Mouse (Mus musculus): ENCODE results near the gene Cd300a. TPM values are rescaled to one million over a fixed set of nuclear protein-coding genes. Genes with fewer than 3 reads are reported as not detected.

Cd300a gene
- polyA plus RNA-seq, 1 experiment from 2014 or later, result 1.4 TPM

- H3K36me3 ChIP-seq (replicated peaks; ENCODE audit: control insufficient read depth, insufficient read depth, low read depth, low read length), result no peaks in the 10 kb centered on the region
- DNase-seq (ENCODE audit: low spot score) (no peak), ATAC-seq (replicated peaks; ENCODE audit: insufficient number of reproducible peaks, low FRiP score, low TSS enrichment, low read depth) (no peak)
- no peak overlapping the region for H3K27ac ChIP-seq (replicated peaks; ENCODE audit: low read depth, low read length)
- no peaks in the 10 kb centered on the region for H3K4me1 ChIP-seq (ENCODE audit: control insufficient read depth, insufficient read depth, low read length)
- no peak overlapping the region for H3K9ac ChIP-seq (replicated peaks; ENCODE audit: low read length)
- H3K4me2 ChIP-seq (ENCODE audit: low read depth, low read length), result no peak overlapping the region
- no peak overlapping the region for H3K4me3 ChIP-seq (ENCODE audit: low read depth, low read length)
- H3K9me3 ChIP-seq (replicated peaks; ENCODE audit: control insufficient read depth, low read length), result no peaks in the 10 kb centered on the region
- 73% methylated on average over 4 of the region's 4 CpGs for WGBS
- no peaks in the 10 kb centered on the region for H3K27me3 ChIP-seq (ENCODE audit: control insufficient read depth, insufficient read depth, low read length)
These were observed 32.6 kb downstream of the Cd300a start for GRCm38 (mm10) chr11:114922439-114922838.

GRCm38 (mm10) chr11:114923961-114924360, 34.1 kb downstream of the Cd300a start:
- H3K4me3 ChIP-seq (ENCODE audit: low read depth, low read length), result no peak overlapping the region
- H3K27me3 ChIP-seq (ENCODE audit: control insufficient read depth, insufficient read depth, low read length), result no peaks in the 10 kb centered on the region
- ATAC-seq (replicated peaks; ENCODE audit: insufficient number of reproducible peaks, low FRiP score, low TSS enrichment, low read depth) (no peak), DNase-seq (ENCODE audit: low spot score) (peak; percentile 38)
- no peak overlapping the region for H3K27ac ChIP-seq (replicated peaks; ENCODE audit: low read depth, low read length)
- no peaks in the 10 kb centered on the region for H3K9me3 ChIP-seq (replicated peaks; ENCODE audit: control insufficient read depth, low read length)
- H3K36me3 ChIP-seq (replicated peaks; ENCODE audit: control insufficient read depth, insufficient read depth, low read depth, low read length), result no peaks in the 10 kb centered on the region
- no peak overlapping the region for H3K4me2 ChIP-seq (ENCODE audit: low read depth, low read length)
- H3K4me1 ChIP-seq (ENCODE audit: control insufficient read depth, insufficient read depth, low read length), result no peaks in the 10 kb centered on the region
- 65% methylated on average over 4 of the region's 4 CpGs for WGBS
- no peak overlapping the region for H3K9ac ChIP-seq (replicated peaks; ENCODE audit: low read length)

GRCm38 (mm10) chr11:114929581-114929980, 39.7 kb downstream of the Cd300a start:
- H3K4me2 ChIP-seq (ENCODE audit: low read depth, low read length), result no peak overlapping the region
- no peaks in the 10 kb centered on the region for H3K9me3 ChIP-seq (replicated peaks; ENCODE audit: control insufficient read depth, low read length)
- H3K36me3 ChIP-seq (replicated peaks; ENCODE audit: control insufficient read depth, insufficient read depth, low read depth, low read length), result no peaks in the 10 kb centered on the region
- H3K9ac ChIP-seq (replicated peaks; ENCODE audit: low read length), result no peak overlapping the region
- 81% methylated on average over 2 of the region's 2 CpGs for WGBS
- DNase-seq (ENCODE audit: low spot score), result no peak
- ATAC-seq (replicated peaks; ENCODE audit: insufficient number of reproducible peaks, low FRiP score, low TSS enrichment, low read depth), result no peak
- no peak overlapping the region for H3K27ac ChIP-seq (replicated peaks; ENCODE audit: low read depth, low read length)
- no peaks in the 10 kb centered on the region for H3K27me3 ChIP-seq (ENCODE audit: control insufficient read depth, insufficient read depth, low read length)
- H3K4me1 ChIP-seq (ENCODE audit: control insufficient read depth, insufficient read depth, low read length), result no peaks in the 10 kb centered on the region
- no peak overlapping the region for H3K4me3 ChIP-seq (ENCODE audit: low read depth, low read length)

- Histone ChIP-seq H3K27me3 (ENCODE audit: control insufficient read depth, insufficient read depth, low read length) (no peaks in the 10 kb centered on the region), H3K4me3 (ENCODE audit: low read depth, low read length) (no peak overlapping the region), H3K4me2 (ENCODE audit: low read depth, low read length) (no peak overlapping the region), H3K36me3 (replicated peaks; ENCODE audit: control insufficient read depth, insufficient read depth, low read depth, low read length) (no peaks in the 10 kb centered on the region), H3K9ac (replicated peaks; ENCODE audit: low read length) (no peak overlapping the region), H3K27ac (replicated peaks; ENCODE audit: low read depth, low read length) (no peak overlapping the region), H3K9me3 (replicated peaks; ENCODE audit: control insufficient read depth, low read length) (no peaks in the 10 kb centered on the region), H3K4me1 (ENCODE audit: control insufficient read depth, insufficient read depth, low read length) (no peaks in the 10 kb centered on the region)
- no peak for DNase-seq (ENCODE audit: low spot score)
- ATAC-seq (replicated peaks; ENCODE audit: insufficient number of reproducible peaks, low FRiP score, low TSS enrichment, low read depth), result no peak
- 79% methylated on average over 5 of the region's 5 CpGs for WGBS
These were observed 41.2 kb downstream of the Cd300a start for GRCm38 (mm10) chr11:114931041-114931440.

GRCm38 (mm10) chr11:114933591-114933990, 43.8 kb downstream of the Cd300a start:
- DNase-seq (ENCODE audit: low spot score), result no peak
- WGBS, result 78% methylated on average over 4 of the region's 4 CpGs
- ATAC-seq (replicated peaks; ENCODE audit: insufficient number of reproducible peaks, low FRiP score, low TSS enrichment, low read depth), result no peak
- Histone ChIP-seq H3K27me3 (ENCODE audit: control insufficient read depth, insufficient read depth, low read length) (no peaks in the 10 kb centered on the region), H3K9ac (replicated peaks; ENCODE audit: low read length) (no peak overlapping the region), H3K9me3 (replicated peaks; ENCODE audit: control insufficient read depth, low read length) (no peaks in the 10 kb centered on the region), H3K27ac (replicated peaks; ENCODE audit: low read depth, low read length) (no peak overlapping the region), H3K4me1 (ENCODE audit: control insufficient read depth, insufficient read depth, low read length) (no peaks in the 10 kb centered on the region), H3K4me3 (ENCODE audit: low read depth, low read length) (no peak overlapping the region), H3K4me2 (ENCODE audit: low read depth, low read length) (no peak overlapping the region), H3K36me3 (replicated peaks; ENCODE audit: control insufficient read depth, insufficient read depth, low read depth, low read length) (no peaks in the 10 kb centered on the region)

GRCm38 (mm10) chr11:114934144-114934543, 44.3 kb downstream of the Cd300a start, which contains the start of gene Cd300lb:
Gene Cd300lb (minus strand): TSS chr11:114934386.
- no peak within 1 kb of the TSS for H3K4me3 ChIP-seq (ENCODE audit: low read depth, low read length)
- no peaks in the 10 kb centered on the region for H3K9me3 ChIP-seq (replicated peaks; ENCODE audit: control insufficient read depth, low read length)
- H3K36me3 ChIP-seq (replicated peaks; ENCODE audit: control insufficient read depth, insufficient read depth, low read depth, low read length), result no peaks in the 10 kb centered on the region
- DNase-seq (ENCODE audit: low spot score), result no peak
- H3K27me3 ChIP-seq (ENCODE audit: control insufficient read depth, insufficient read depth, low read length), result no peaks in the 10 kb centered on the region
- H3K4me2 ChIP-seq (ENCODE audit: low read depth, low read length), result no peak within 1 kb of the TSS
- no peaks in the 10 kb centered on the region for H3K4me1 ChIP-seq (ENCODE audit: control insufficient read depth, insufficient read depth, low read length)
- H3K27ac ChIP-seq (replicated peaks; ENCODE audit: low read depth, low read length), result no peak within 1 kb of the TSS
- no peak within 1 kb of the TSS for H3K9ac ChIP-seq (replicated peaks; ENCODE audit: low read length)
- no peak for ATAC-seq (replicated peaks; ENCODE audit: insufficient number of reproducible peaks, low FRiP score, low TSS enrichment, low read depth)
- 66% methylated on average over 6 of the region's 6 CpGs for WGBS

Other genes with a start within 250 kb of the Cd300a start
- gene Rpl38, start 221.5 kb upstream of the Cd300a start, polyA plus RNA-seq (2014; fragmentation: Nextera tagmentation; extraction: Ambion mirVana), result 888 and 938 TPM in 2 replicates
- 15.5 and 16.4 TPM in 2 replicates for gene Ttyh2, start 214.6 kb upstream of the Cd300a start, polyA plus RNA-seq (2014; fragmentation: Nextera tagmentation; extraction: Ambion mirVana)
- 1.4 and 1.6 TPM in 2 replicates for gene Dnaic2, start 162.6 kb upstream of the Cd300a start, polyA plus RNA-seq (2014; fragmentation: Nextera tagmentation; extraction: Ambion mirVana)
- gene Kif19a, start 124.7 kb upstream of the Cd300a start, polyA plus RNA-seq (2014; fragmentation: Nextera tagmentation; extraction: Ambion mirVana), result 0.81 and 2.1 TPM in 2 replicates
- gene Btbd17, start 94.1 kb upstream of the Cd300a start, polyA plus RNA-seq (2014; fragmentation: Nextera tagmentation; extraction: Ambion mirVana), result 9.5 and 9.8 TPM in 2 replicates
- gene Gpr142, start 91.1 kb upstream of the Cd300a start, polyA plus RNA-seq (2014; fragmentation: Nextera tagmentation; extraction: Ambion mirVana), result not detected in 2 replicates
- 31.5 and 36.4 TPM in 2 replicates for gene Gprc5c, start 38.9 kb upstream of the Cd300a start, polyA plus RNA-seq (2014; fragmentation: Nextera tagmentation; extraction: Ambion mirVana)
- not detected in 2 replicates for gene Cd300lb, start 44.3 kb downstream of the Cd300a start, polyA plus RNA-seq (2014; fragmentation: Nextera tagmentation; extraction: Ambion mirVana)
- gene Cd300c, start 79.1 kb downstream of the Cd300a start, polyA plus RNA-seq (2014; fragmentation: Nextera tagmentation; extraction: Ambion mirVana), result not detected in 2 replicates
- 0.07 and 0.15 TPM in 2 replicates for gene Cd300ld, start 99.9 kb downstream of the Cd300a start, polyA plus RNA-seq (2014; fragmentation: Nextera tagmentation; extraction: Ambion mirVana)
- gene Cd300c2, start 111.8 kb downstream of the Cd300a start, polyA plus RNA-seq (2014; fragmentation: Nextera tagmentation; extraction: Ambion mirVana), result 0.94 and 1.2 TPM in 2 replicates
- gene Cd300ld2, start 126.2 kb downstream of the Cd300a start, polyA plus RNA-seq (2014; fragmentation: Nextera tagmentation; extraction: Ambion mirVana), result not detected in 2 replicates
- not detected in 2 replicates for gene Cd300ld4, start 137.0 kb downstream of the Cd300a start, polyA plus RNA-seq (2014; fragmentation: Nextera tagmentation; extraction: Ambion mirVana)
- gene Cd300ld5, start 147.7 kb downstream of the Cd300a start, polyA plus RNA-seq (2014; fragmentation: Nextera tagmentation; extraction: Ambion mirVana), result not detected in 2 replicates
- not detected in 2 replicates for gene Cd300ld3, start 158.4 kb downstream of the Cd300a start, polyA plus RNA-seq (2014; fragmentation: Nextera tagmentation; extraction: Ambion mirVana)
- gene Cd300e, start 172.1 kb downstream of the Cd300a start, polyA plus RNA-seq (2014; fragmentation: Nextera tagmentation; extraction: Ambion mirVana), result not detected in 2 replicates
- gene Rab37, start 201.4 kb downstream of the Cd300a start, polyA plus RNA-seq (2014; fragmentation: Nextera tagmentation; extraction: Ambion mirVana), result 1.4 and 1.9 TPM in 2 replicates
- not detected in 2 replicates for gene Cd300lf, start 244.0 kb downstream of the Cd300a start, polyA plus RNA-seq (2014; fragmentation: Nextera tagmentation; extraction: Ambion mirVana)